Mouse (Mus musculus): ENCODE data around the gene 2610301B20Rik.

- TF ChIP-seq POLR2A (IDR thresholded peaks at IDR 0.05; ENCODE audit: low read depth, low read length) (0 out of 2 replicates have a peak, but pooled peaks have one; percentile 23), CTCF (IDR thresholded peaks at IDR 0.05; ENCODE audit: extremely low read depth, insufficient read length, insufficient replicate concordance, low read depth, low read length) (no peak)
These were observed 44.1 kb downstream of the 2610301B20Rik start for GRCm38 (mm10) chr4:10918402-10918801.

Measured in small intestine, adult 2 months (tissue).